Mouse (Mus musculus): Measurements from ENCODE around the gene Col8a2. TPM values are rescaled to one million over a fixed set of nuclear protein-coding genes. Genes with fewer than 3 reads are reported as not detected.

The Col8a2 gene
- polyA plus RNA-seq (2015; fragmentation: Nextera tagmentation; extraction: Ambion mirVana) = 71.2 and 79.7 TPM in 2 replicates

GRCm38 (mm10) chr4:126286492-126286891 lies at the start of gene Col8a2:
TSS of gene Col8a2 (plus strand) at chr4:126286793.
- Histone ChIP-seq H3K9me3 (no peaks in the 10 kb centered on the region), H3K27me3 (peaks cover 25% of the 10 kb centered on the region), H3K9ac (peak within 1 kb of the TSS; percentile 71), H3K27ac (peak within 1 kb of the TSS; percentile 89), H3K4me2 (peak within 1 kb of the TSS; percentile 77), H3K4me3 (peak within 1 kb of the TSS; percentile 62), H3K36me3 (no peaks in the 10 kb centered on the region), H3K4me1 (peaks cover 67% of the 10 kb centered on the region)
- ATAC-seq (ENCODE audit: insufficient number of reproducible peaks, low FRiP score, low TSS enrichment, low read depth) = peak; percentile 59; the same call in 1 of the 2 replicates
- 3% methylated on average over 29 of the region's 42 CpGs for WGBS

GRCm38 (mm10) chr4:126237721-126238242 lies 48.8 kb upstream of the Col8a2 start:
- H3K27ac ChIP-seq = peak overlapping the region; percentile 51; the same call in 1 of the 2 replicates
- 53% methylated on average over 5 of the region's 5 CpGs for WGBS
- peaks cover 28% of the 10 kb centered on the region for H3K4me1 ChIP-seq
- no peak overlapping the region for H3K4me3 ChIP-seq
- H3K9ac ChIP-seq = no peak overlapping the region
- no peaks in the 10 kb centered on the region for H3K27me3 ChIP-seq
- H3K36me3 ChIP-seq = peaks cover 94% of the 10 kb centered on the region
- ATAC-seq (ENCODE audit: insufficient number of reproducible peaks, low FRiP score, low TSS enrichment, low read depth) = 0 out of 2 replicates have a peak, but pooled peaks have one; percentile 30
- H3K9me3 ChIP-seq = no peaks in the 10 kb centered on the region
- H3K4me2 ChIP-seq = no peak overlapping the region

GRCm38 (mm10) chr4:126239862-126240475 lies 46.6 kb upstream of the Col8a2 start:
- WGBS = 87% methylated on average over 13 of the region's 13 CpGs
- H3K36me3 ChIP-seq = peaks cover 78% of the 10 kb centered on the region
- H3K4me1 ChIP-seq = peaks cover 26% of the 10 kb centered on the region
- no peak overlapping the region for H3K4me3 ChIP-seq
- no peak for ATAC-seq (ENCODE audit: insufficient number of reproducible peaks, low FRiP score, low TSS enrichment, low read depth)
- H3K9ac ChIP-seq = no peak overlapping the region
- no peaks in the 10 kb centered on the region for H3K9me3 ChIP-seq
- H3K4me2 ChIP-seq = no peak overlapping the region
- no peak overlapping the region for H3K27ac ChIP-seq
- H3K27me3 ChIP-seq = no peaks in the 10 kb centered on the region

GRCm38 (mm10) chr4:126241956-126242355 lies 44.6 kb upstream of the Col8a2 start:
- Histone ChIP-seq H3K36me3 (peaks cover 61% of the 10 kb centered on the region), H3K27me3 (no peaks in the 10 kb centered on the region), H3K9me3 (no peaks in the 10 kb centered on the region), H3K4me1 (peaks cover 24% of the 10 kb centered on the region), H3K27ac (no peak overlapping the region), H3K4me3 (no peak overlapping the region), H3K4me2 (no peak overlapping the region), H3K9ac (no peak overlapping the region)
- ATAC-seq (ENCODE audit: insufficient number of reproducible peaks, low FRiP score, low TSS enrichment, low read depth) = no peak
- 52% methylated on average over 9 of the region's 9 CpGs for WGBS

GRCm38 (mm10) chr4:126242510-126242909 lies 44.1 kb upstream of the Col8a2 start:
- Histone ChIP-seq H3K36me3 (peaks cover 61% of the 10 kb centered on the region), H3K27ac (no peak overlapping the region), H3K4me1 (peaks cover 21% of the 10 kb centered on the region), H3K4me2 (no peak overlapping the region), H3K27me3 (no peaks in the 10 kb centered on the region), H3K4me3 (no peak overlapping the region), H3K9ac (no peak overlapping the region), H3K9me3 (no peaks in the 10 kb centered on the region)
- 84% methylated on average over 6 of the region's 6 CpGs for WGBS
- no peak for ATAC-seq (ENCODE audit: insufficient number of reproducible peaks, low FRiP score, low TSS enrichment, low read depth)

- H3K27ac ChIP-seq = 0 out of 2 replicates have a peak overlapping the region, but pooled peaks have one; percentile 47
- no peak overlapping the region for H3K4me2 ChIP-seq
These were observed 40.2 kb upstream of the Col8a2 start for GRCm38 (mm10) chr4:126246202-126246889.

GRCm38 (mm10) chr4:126248261-126248868 lies 38.2 kb upstream of the Col8a2 start:
- Histone ChIP-seq H3K9ac (no peak overlapping the region), H3K36me3 (peaks cover 24% of the 10 kb centered on the region), H3K4me2 (no peak overlapping the region), H3K4me1 (peaks cover 42% of the 10 kb centered on the region), H3K4me3 (no peak overlapping the region), H3K9me3 (no peaks in the 10 kb centered on the region), H3K27me3 (no peaks in the 10 kb centered on the region), H3K27ac (0 out of 2 replicates have a peak overlapping the region, but pooled peaks have one; percentile 33)
- no peak for ATAC-seq (ENCODE audit: insufficient number of reproducible peaks, low FRiP score, low TSS enrichment, low read depth)
- WGBS = 31% methylated on average over 11 of the region's 11 CpGs

More at GRCm38 (mm10) chr4:126246202-126246889, 40.2 kb upstream of the Col8a2 start:
- Histone ChIP-seq H3K9me3 (no peaks in the 10 kb centered on the region), H3K4me3 (no peak overlapping the region), H3K4me1 (peaks cover 26% of the 10 kb centered on the region), H3K36me3 (peaks cover 39% of the 10 kb centered on the region), H3K9ac (no peak overlapping the region), H3K27me3 (no peaks in the 10 kb centered on the region)
- no peak for ATAC-seq (ENCODE audit: insufficient number of reproducible peaks, low FRiP score, low TSS enrichment, low read depth)
- 70% methylated on average over 13 of the region's 13 CpGs for WGBS

GRCm38 (mm10) chr4:126250659-126251058 lies 35.9 kb upstream of the Col8a2 start:
- WGBS = 47% methylated on average over 4 of the region's 4 CpGs
- Histone ChIP-seq H3K9ac (no peak overlapping the region), H3K27ac (no peak overlapping the region; the same call in 1 of the 2 replicates), H3K4me1 (peaks cover 56% of the 10 kb centered on the region), H3K4me2 (no peak overlapping the region), H3K27me3 (no peaks in the 10 kb centered on the region), H3K9me3 (no peaks in the 10 kb centered on the region), H3K36me3 (peaks cover 20% of the 10 kb centered on the region; the same call in 1 of the 2 replicates), H3K4me3 (no peak overlapping the region)
- ATAC-seq (ENCODE audit: insufficient number of reproducible peaks, low FRiP score, low TSS enrichment, low read depth) = no peak

GRCm38 (mm10) chr4:126251655-126252254 lies 34.8 kb upstream of the Col8a2 start:
- no peak for ATAC-seq (ENCODE audit: insufficient number of reproducible peaks, low FRiP score, low TSS enrichment, low read depth)
- H3K4me2 ChIP-seq = no peak overlapping the region
- H3K27me3 ChIP-seq = no peaks in the 10 kb centered on the region
- H3K4me1 ChIP-seq = peaks cover 56% of the 10 kb centered on the region
- H3K27ac ChIP-seq = peak overlapping the region; percentile 33
- no peaks in the 10 kb centered on the region for H3K9me3 ChIP-seq
- H3K36me3 ChIP-seq = peaks cover 17% of the 10 kb centered on the region; the same call in 1 of the 2 replicates
- WGBS = 56% methylated on average over 11 of the region's 11 CpGs
- H3K9ac ChIP-seq = no peak overlapping the region
- H3K4me3 ChIP-seq = no peak overlapping the region

- peaks cover 60% of the 10 kb centered on the region for H3K4me1 ChIP-seq
- H3K36me3 ChIP-seq = peaks cover 11% of the 10 kb centered on the region; the same call in 1 of the 2 replicates
- H3K27ac ChIP-seq = peak overlapping the region; percentile 33; the same call in 1 of the 2 replicates
- no peaks in the 10 kb centered on the region for H3K27me3 ChIP-seq
- no peaks in the 10 kb centered on the region for H3K9me3 ChIP-seq
- WGBS = 77% methylated on average over 17 of the region's 17 CpGs
- no peak overlapping the region for H3K9ac ChIP-seq
- no peak for ATAC-seq (ENCODE audit: insufficient number of reproducible peaks, low FRiP score, low TSS enrichment, low read depth)
- H3K4me3 ChIP-seq = no peak overlapping the region
- H3K4me2 ChIP-seq = 0 out of 2 replicates have a peak overlapping the region, but pooled peaks have one; percentile 12
These were observed 34.0 kb upstream of the Col8a2 start for GRCm38 (mm10) chr4:126252411-126253237.

Measured in limb, embryonic 15.5 days (tissue).